Mouse (Mus musculus) v-Abl transformed pro-B cells (cell line): Measurements from ENCODE around the gene Mtcl1.

Experiments used
- in situ Hi-C, 2 experiments: fragments of 400-800 bp; cut with MboI; formaldehyde crosslinking; loops; one replicate each; pipeline ENCODE4 v1.15.1; 2025; ENCODE audit not compliant: unreplicated experiment in 2 of 2

The Mtcl1 gene

DNA sequence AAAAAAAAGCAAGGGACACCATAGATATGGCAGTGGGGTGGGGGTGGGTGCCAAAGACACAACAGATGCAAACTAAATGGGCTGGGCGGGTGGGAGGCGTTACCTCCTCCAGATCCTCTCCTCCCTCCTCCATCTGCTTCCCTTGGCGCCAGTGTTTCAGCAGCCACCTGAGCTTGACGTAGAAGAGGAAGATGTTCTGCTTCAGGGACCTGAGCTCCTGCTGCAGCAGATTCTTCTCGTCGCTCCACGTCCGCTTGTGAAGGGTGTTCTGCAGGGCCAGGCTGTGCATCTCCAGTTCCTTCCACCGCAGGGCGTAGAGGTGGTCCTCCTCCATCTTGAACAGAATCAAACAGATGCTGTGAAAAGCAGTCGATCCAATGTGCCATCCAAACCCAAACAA lies 81.4 kb downstream of the Mtcl1 start:
- in situ Hi-C loops, result no loop called here

DNA sequence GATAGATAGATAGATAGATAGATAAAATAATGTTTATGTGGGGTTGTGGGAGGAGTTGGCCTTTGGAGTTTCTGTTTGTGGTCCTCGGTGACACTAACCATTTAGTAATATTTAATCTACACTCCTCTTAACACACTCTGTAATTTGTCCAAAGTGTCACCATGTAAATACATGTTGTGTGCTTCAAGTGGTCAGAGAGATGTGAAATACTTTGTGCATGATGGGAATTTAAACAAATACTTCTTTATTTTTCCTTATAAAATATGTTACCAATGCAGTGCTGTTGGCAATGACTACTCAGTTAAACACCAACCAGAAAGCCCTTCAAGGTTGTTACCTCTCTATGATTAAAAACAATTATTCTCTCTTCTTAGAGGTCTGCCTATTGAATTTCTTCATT lies 83.9 kb downstream of the Mtcl1 start:
- in situ Hi-C loops, result no loop called here

DNA sequence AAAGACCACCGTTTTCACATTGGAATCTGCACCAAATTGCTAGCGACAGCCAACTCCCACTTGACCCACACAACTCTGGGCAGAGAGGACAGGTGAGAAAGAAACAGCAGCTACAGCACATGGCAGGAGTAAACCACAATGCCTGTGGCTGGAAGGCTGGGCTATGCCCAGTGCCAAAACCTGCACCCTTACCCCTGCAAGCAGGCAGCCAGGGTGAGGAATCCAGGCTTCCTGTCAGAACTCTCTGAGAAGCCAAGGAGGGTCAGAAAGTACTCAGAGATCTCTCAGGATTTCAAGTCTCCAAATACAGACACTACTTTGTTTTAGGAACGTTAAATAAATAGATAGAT lies 84.3 kb downstream of the Mtcl1 start:
- in situ Hi-C loops, result no loop called here

GRCm38 (mm10) chr17:66364525-66365292 lies 84.8 kb downstream of the Mtcl1 start:
- in situ Hi-C loops, result no loop called here

GRCm38 (mm10) chr17:66363852-66364524 lies 85.6 kb downstream of the Mtcl1 start:
- in situ Hi-C loops, result no loop called here

DNA sequence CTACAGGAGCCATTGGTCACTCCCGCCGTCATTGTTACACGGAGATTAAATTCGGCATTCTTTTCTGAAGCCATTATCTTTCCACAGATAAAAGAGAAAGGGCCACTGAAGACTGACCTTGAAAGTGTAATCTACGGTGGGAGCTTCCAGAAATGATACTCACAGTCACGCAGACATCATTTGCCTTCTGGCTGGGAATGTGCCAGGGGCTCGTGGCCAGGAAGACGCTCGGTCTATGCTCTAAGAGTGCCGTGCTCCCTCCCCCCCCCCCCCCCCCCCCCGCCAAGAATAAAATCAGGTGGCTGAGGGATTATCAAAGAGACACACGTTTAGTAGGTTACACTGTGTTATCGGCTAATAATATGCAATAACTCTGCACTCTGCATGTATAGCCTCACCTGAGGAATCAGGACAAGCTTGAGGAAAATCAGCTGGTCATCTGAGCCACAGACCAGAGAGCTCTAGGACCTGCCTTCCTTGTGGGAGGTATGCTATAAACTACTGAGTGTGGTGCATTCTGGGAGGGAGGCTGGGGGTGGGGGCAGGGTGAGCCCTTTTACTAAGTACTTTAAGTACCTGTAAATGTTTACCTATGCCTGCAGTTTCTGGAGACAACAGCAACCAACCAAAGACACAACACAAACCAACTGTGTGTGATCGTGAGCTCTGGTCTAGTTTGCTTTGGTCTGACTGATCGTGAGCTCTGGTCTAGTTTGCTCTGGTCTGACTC lies 87.1 kb downstream of the Mtcl1 start:
- in situ Hi-C loops, result no loop called here

DNA sequence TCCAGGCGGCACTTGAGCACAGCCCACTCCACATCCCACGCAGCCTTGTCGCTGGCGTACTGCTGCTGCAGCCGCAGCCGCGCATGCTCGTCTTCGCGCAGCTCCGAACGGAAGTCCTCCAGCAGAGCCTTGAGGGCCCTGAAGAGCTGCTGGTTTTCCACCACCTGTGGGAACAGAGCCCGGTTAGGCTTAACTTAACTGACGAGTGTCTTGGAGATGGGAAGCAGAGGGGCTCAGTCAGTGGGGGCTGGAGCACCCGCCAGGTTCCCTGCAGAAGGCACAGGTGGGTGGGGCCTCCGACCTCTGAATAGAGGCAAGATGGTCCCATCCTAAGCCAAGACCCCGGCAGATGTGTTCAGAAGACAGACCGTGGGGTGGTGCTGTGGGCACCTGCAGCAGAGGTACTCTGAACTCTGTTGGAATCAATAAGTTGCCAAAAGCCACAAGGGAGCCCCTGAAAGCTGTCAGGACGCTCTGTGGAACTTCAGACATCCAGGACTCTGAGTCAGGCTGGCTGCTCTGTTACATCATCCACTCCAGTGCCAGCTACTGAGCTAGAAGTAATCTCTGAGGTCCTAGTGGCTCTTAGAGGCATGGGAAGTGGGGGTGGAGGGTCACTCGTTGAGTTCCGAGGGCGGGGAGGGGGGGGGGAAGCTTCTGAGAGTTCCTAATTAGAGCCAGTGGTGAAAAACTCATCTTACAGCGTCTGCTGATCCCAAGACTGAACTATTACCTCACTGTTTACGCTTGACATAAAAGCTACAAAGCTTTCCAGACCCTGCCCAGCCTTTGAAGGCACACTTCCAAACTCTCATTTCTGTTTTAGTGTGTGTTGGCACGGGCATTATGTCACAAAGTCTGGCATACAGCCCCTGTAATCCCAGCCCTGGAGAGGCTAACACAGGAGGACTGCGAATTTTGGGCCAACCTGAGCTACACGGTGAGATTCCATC lies 91.2 kb downstream of the Mtcl1 start:
- in situ Hi-C loops, result no loop called here

- in situ Hi-C loops, result no loop called here
Observed at GRCm38 (mm10) chr17:66357171-66358025, 92.2 kb downstream of the Mtcl1 start.

- in situ Hi-C loops, result no loop called here
Observed at GRCm38 (mm10) chr17:66353907-66354306, 95.6 kb downstream of the Mtcl1 start.

GRCm38 (mm10) chr17:66352847-66353643 lies 96.5 kb downstream of the Mtcl1 start:
- in situ Hi-C loops, result no loop called here

- in situ Hi-C loops, result no loop called here
Observed at GRCm38 (mm10) chr17:66352219-66352618, 97.3 kb downstream of the Mtcl1 start.

DNA sequence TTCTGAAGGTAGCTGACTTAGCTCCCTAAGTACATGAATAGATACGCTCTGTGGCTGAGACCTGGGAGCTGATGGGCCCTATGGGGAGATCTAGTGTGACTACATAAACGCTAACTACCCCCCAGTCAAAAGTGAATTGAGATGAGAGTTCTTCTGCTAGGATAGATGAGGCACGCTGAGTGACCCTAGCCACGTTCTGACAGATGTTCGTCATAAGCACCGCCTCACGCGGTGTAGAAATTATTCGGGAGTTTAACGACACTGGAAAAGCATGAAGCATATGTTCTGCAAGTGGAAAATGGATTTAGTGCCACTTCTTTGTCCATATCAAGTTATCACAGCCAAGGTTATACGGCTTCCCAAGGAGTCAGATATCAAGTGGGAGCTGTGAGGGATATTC lies 98.9 kb downstream of the Mtcl1 start:
- in situ Hi-C loops, result no loop called here

DNA sequence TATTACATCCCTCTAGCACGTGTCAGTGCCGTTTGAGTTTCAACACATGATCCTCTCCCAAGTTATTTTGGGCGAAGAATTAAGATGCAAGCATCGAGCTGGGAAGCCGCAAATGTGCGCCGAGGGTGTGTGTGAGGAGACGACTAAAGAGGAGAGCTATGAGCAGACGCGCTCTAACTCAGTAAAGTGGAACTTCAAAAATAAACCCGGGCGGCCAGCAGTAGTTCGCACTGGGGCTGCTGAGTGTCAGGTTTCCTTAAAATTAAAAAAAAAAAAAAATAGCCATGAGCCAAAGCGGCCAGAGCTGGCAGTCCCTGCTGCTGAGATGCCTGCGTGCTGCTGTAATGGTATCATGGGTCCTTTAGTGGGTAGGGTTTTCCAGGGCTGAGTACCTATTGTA lies 99.4 kb downstream of the Mtcl1 start:
- in situ Hi-C loops, result no loop called here

- in situ Hi-C loops, result no loop called here
Observed at GRCm38 (mm10) chr17:66346378-66346777, 103.2 kb downstream of the Mtcl1 start.

DNA sequence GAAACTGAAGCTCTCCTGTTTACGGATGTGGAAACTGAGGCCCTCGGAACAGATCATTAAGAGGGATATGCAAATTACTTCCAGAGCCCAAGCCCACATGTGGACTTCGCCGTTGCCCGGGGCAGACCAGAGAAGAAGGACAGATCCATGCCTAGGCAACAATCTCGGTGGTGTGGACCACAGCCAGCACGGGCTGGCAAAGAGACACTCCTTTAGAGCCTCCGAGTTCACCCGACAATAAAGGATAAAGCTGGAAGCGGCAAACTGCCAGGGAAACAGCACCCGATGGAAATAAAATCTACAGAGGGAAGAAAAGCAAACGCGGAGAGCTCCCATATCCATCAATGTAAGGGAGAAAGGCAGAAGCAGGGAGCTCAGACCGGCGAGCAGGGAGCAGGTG lies 103.9 kb downstream of the Mtcl1 start:
- in situ Hi-C loops, result no loop called here

DNA sequence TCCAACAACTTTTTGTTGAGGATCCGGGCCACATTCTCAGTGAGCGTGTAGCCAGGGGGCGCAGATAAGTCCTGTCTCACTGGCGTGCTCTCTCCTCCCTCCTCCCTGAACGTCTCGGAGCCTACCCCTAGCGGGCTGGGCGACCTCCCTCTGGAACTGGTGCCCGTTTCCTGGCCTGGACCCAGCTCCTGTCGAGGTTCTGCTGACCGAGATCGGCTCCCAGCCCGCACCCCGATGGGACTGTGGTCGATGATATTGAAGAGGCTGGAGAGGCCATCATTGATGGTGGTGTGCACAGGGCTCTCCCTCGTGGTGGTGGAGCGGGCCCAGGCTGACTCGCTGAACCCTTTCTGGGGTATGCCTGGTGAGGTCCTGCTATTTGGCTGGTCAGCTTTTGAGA lies 106.6 kb downstream of the Mtcl1 start:
- in situ Hi-C loops, result no loop called here

GRCm38 (mm10) chr17:66341670-66342069 lies 107.9 kb downstream of the Mtcl1 start:
- in situ Hi-C loops, result no loop called here

DNA sequence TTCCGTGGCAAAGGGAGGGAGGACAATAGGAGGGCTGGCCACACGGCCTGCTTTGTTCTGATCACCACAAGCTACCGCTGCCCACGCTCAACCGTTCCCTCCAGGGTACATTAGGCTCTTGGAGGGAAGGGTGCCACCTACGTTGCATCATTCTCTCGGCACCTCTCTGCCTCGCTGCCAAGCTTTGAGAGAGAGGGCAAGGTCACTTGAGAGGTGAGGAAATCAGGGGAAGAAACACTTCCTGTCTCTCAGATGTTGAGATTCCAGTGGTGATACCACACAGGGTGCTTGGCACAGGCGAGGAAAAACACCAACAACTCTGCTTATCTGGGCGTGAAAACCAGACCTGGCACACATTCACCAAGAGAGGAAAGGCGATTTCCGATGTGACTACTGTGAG lies 108.8 kb downstream of the Mtcl1 start:
- in situ Hi-C loops, result no loop called here

DNA sequence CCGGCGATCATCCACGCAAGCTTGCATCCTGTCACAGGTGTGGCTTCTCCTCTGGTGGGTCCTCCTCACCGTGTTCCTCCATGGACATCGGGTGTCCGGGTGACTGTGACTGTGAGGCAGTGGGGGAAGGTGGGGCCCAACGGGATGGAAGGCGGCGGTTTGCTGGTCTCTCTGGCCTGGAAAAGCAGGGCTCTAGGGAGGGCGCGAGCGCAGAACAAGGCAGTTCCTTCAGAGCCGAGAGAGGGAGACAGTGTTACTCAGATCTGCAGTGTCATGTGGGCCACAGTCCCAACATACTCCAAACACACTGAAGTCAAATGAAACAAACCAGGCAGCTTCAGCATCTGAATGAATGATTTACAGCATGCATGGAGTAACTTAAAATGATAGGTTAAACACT lies 111.6 kb downstream of the Mtcl1 start:
- in situ Hi-C loops, result no loop called here
